Mouse (Mus musculus) myocyte (in vitro differentiated cells): ENCODE data around the gene Fmo5.

Experiments used
- CEBPB ChIP-seq: IDR thresholded peaks from 2 replicates; pipeline ENCODE4 v1.6.1; 2011; ENCODE audit warnings: mild to moderate bottlenecking, moderate library complexity; ENCODE audit not compliant: poor library complexity, insufficient read depth, severe bottlenecking
- E2F4 ChIP-seq: IDR thresholded peaks from one replicate; pipeline ENCODE4 v1.6.1; 2011; ENCODE audit warnings: mild to moderate bottlenecking, control low read depth, moderate library complexity; ENCODE audit not compliant: insufficient read depth
- MAX ChIP-seq: IDR thresholded peaks from one replicate; pipeline ENCODE4 v1.6.1; 2011; ENCODE audit warnings: low read depth, mild to moderate bottlenecking, control low read depth
- MYOD1 ChIP-seq, 3 experiments: IDR thresholded peaks; one replicate each; pipeline ENCODE4 v1.6.1; 2011; ENCODE audit warnings: control low read depth in 2 of 3, low read depth in 2 of 3, mild to moderate bottlenecking in 2 of 3, moderate library complexity in 1 of 3; ENCODE audit not compliant: insufficient read length in 2 of 3, control insufficient read depth in 1 of 3
- MYOG ChIP-seq, 3 experiments: IDR thresholded peaks; one replicate each; pipeline ENCODE4 v1.6.1; 2011; ENCODE audit warnings: control low read depth in 2 of 3, low read depth in 2 of 3, mild to moderate bottlenecking in 2 of 3; ENCODE audit not compliant: insufficient read length in 2 of 3, control insufficient read depth in 1 of 3, insufficient read depth in 1 of 3
- POLR2A ChIP-seq: IDR thresholded peaks from one replicate; pipeline ENCODE4 v1.6.1; 2011; ENCODE audit warnings: low read depth, mild to moderate bottlenecking, control low read depth, moderate library complexity; ENCODE audit not compliant: insufficient read length
- POLR2AphosphoS2 ChIP-seq: IDR thresholded peaks from one replicate; pipeline ENCODE4 v1.6.1; 2011; ENCODE audit warnings: low read depth, control low read depth; ENCODE audit not compliant: insufficient read length
- REST ChIP-seq: IDR thresholded peaks from one replicate; pipeline ENCODE4 v1.6.1; 2011; ENCODE audit warnings: mild to moderate bottlenecking, control low read depth, moderate library complexity; ENCODE audit not compliant: insufficient read depth, insufficient read length
- SRF ChIP-seq: IDR thresholded peaks from one replicate; pipeline ENCODE4 v1.6.1; 2011; ENCODE audit warnings: low read depth; ENCODE audit not compliant: control insufficient read depth, insufficient read length
- TCF12 ChIP-seq: IDR thresholded peaks from one replicate; pipeline ENCODE4 v1.6.1; 2011; ENCODE audit warnings: mild to moderate bottlenecking, control low read depth; ENCODE audit not compliant: poor library complexity, insufficient read depth, severe bottlenecking
- TCF3 ChIP-seq: IDR thresholded peaks from one replicate; pipeline ENCODE4 v1.6.1; 2011; ENCODE audit warnings: low read depth, control low read depth; ENCODE audit not compliant: insufficient read length
- USF1 ChIP-seq: IDR thresholded peaks from one replicate; pipeline ENCODE4 v1.6.1; 2011; ENCODE audit warnings: low read depth, mild to moderate bottlenecking, control low read depth, moderate library complexity

DNA sequence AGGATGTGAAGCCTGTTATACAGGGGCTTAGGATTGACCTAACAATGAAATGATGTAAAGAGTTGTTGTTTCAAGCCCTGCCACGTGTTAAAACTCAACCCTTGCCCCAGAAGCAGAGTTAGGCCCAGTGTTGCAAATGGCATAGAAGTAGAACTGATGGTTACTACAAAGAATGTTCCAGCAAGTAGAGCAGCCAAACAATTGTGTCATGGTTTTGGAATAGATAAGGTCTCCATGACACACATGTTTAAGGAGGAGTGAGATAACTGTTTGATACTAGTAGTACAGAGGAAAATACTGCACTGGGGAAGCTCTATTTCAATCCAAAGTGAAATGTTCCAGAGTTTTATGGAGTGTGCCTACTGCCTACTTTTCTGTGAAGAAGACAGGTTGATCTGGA, 19.9 kb downstream of the Fmo5 start:
- TF ChIP-seq POLR2A (no peak), MAX (no peak), TCF12 (no peak), SRF (no peak), POLR2AphosphoS2 (no peak), MYOG (IDR thresholded peaks at IDR 0.05; ENCODE audit: control insufficient read depth in 1 of 3, insufficient read depth in 1 of 3, insufficient read length in 2 of 3, low read depth in 2 of 3) (no peak), E2F4 (no peak), REST (no peak), CEBPB (no peak), USF1 (no peak), MYOD1 (IDR thresholded peaks at IDR 0.05; ENCODE audit: control insufficient read depth in 1 of 3, insufficient read length in 2 of 3, low read depth in 2 of 3) (no peak), TCF3 (no peak)
